Mouse (Mus musculus) forelimb bud, embryonic 11.5 days (tissue): ENCODE results near the gene Taok3.

ENCODE experiments used
- DNase-seq: peaks from one replicate; pipeline ENCODE4 v3.0.0-alpha.2; 2012; ENCODE audit warnings: low read depth, low spot score

Taok3 gene

GRCm38 (mm10) chr5:117117716-117118115 lies 2.2 kb upstream of the Taok3 start:
- no peak for DNase-seq

GRCm38 (mm10) chr5:117118220-117118619 lies 1.7 kb upstream of the Taok3 start:
- no peak for DNase-seq

- DNase-seq, result no peak
These were observed 1.1 kb upstream of the Taok3 start for GRCm38 (mm10) chr5:117118850-117119249.

GRCm38 (mm10) chr5:117120489-117121466 lies 849 bp downstream of the Taok3 start:
- DNase-seq, result no peak

- no peak for DNase-seq
These were observed 1.7 kb downstream of the Taok3 start for GRCm38 (mm10) chr5:117121657-117122056.

GRCm38 (mm10) chr5:117123102-117123501 lies 3.2 kb downstream of the Taok3 start:
- no peak for DNase-seq

GRCm38 (mm10) chr5:117123840-117124239 lies 3.9 kb downstream of the Taok3 start:
- no peak for DNase-seq

- no peak for DNase-seq
These were observed 5.8 kb downstream of the Taok3 start for GRCm38 (mm10) chr5:117125482-117126346.

- no peak for DNase-seq
These were observed 7.1 kb downstream of the Taok3 start for GRCm38 (mm10) chr5:117127051-117127450.

- no peak for DNase-seq
These were observed 10.8 kb downstream of the Taok3 start for GRCm38 (mm10) chr5:117130726-117131125.

- DNase-seq, result no peak
These were observed 13.6 kb downstream of the Taok3 start for GRCm38 (mm10) chr5:117133446-117134065.

- no peak for DNase-seq
These were observed 14.3 kb downstream of the Taok3 start for GRCm38 (mm10) chr5:117134066-117134888.

GRCm38 (mm10) chr5:117134889-117135456 lies 15.0 kb downstream of the Taok3 start:
- DNase-seq, result no peak

- DNase-seq, result no peak
These were observed 15.9 kb downstream of the Taok3 start for GRCm38 (mm10) chr5:117135869-117136268.

GRCm38 (mm10) chr5:117136570-117136969 lies 16.6 kb downstream of the Taok3 start:
- DNase-seq, result no peak

GRCm38 (mm10) chr5:117137011-117137410 lies 17.1 kb downstream of the Taok3 start:
- DNase-seq, result no peak

GRCm38 (mm10) chr5:117137594-117137993 lies 17.7 kb downstream of the Taok3 start:
- DNase-seq, result no peak

GRCm38 (mm10) chr5:117138295-117138988 lies 18.5 kb downstream of the Taok3 start:
- DNase-seq, result no peak

GRCm38 (mm10) chr5:117139822-117140221 lies 19.9 kb downstream of the Taok3 start:
- DNase-seq, result no peak

GRCm38 (mm10) chr5:117140374-117140773 lies 20.4 kb downstream of the Taok3 start:
- no peak for DNase-seq
